Mouse (Mus musculus): ENCODE measurements around the gene Sult1d1.

- TF ChIP-seq POLR2A (IDR thresholded peaks at IDR 0.05; ENCODE audit: borderline replicate concordance, low read depth, low read length), result no peak
- no peak for TF ChIP-seq CTCF (IDR thresholded peaks at IDR 0.05; ENCODE audit: low read depth, low read length)
Measured at GRCm38 (mm10) chr5:87615128-87615390, 46.2 kb upstream of the Sult1d1 start.
